Mouse (Mus musculus) embryonic facial prominence, embryonic 14.5 days (tissue): ENCODE results near the gene Cnst. TPM values are rescaled to one million over a fixed set of nuclear protein-coding genes. Genes with fewer than 3 reads are reported as not detected.

Experiments used
- ATAC-seq: fragments of 200-750 bp; cut with Nextera tagmentation; 2 replicates; pipeline ENCODE4 v1.8.0; 2017; ENCODE audit warnings: low read depth, moderate number of reproducible peaks, moderate TSS enrichment
- DNase-seq: peaks from one replicate; pipeline ENCODE4 v3.0.0-alpha.2; 2015; ENCODE audit warnings: low spot score
- H3K27ac ChIP-seq: fragments of 300-500 bp; sonication (generic); replicated peaks from 2 replicates; pipeline ENCODE4 v1.5.1; 2014; ENCODE audit warnings: low read depth, mild to moderate bottlenecking, low read length, moderate library complexity
- H3K27me3 ChIP-seq: fragments of 300-500 bp; sonication (generic); replicated peaks from 2 replicates; pipeline ENCODE4 v1.6.1; 2014; ENCODE audit warnings: low read length; ENCODE audit not compliant: control insufficient read depth, insufficient read depth
- H3K36me3 ChIP-seq: fragments of 300-500 bp; sonication (generic); 2 replicates; pipeline ENCODE4 v1.6.1; 2014; ENCODE audit warnings: low read length, mixed read lengths; ENCODE audit not compliant: control insufficient read depth, insufficient read depth
- H3K4me1 ChIP-seq: fragments of 300-500 bp; sonication (generic); 2 replicates; pipeline ENCODE4 v1.6.1; 2014; ENCODE audit warnings: antibody characterized with exemption, low read length; ENCODE audit not compliant: control insufficient read depth, insufficient read depth
- H3K4me2 ChIP-seq: fragments of 300-500 bp; sonication (generic); 2 replicates; pipeline ENCODE4 v1.6.1; 2014; ENCODE audit warnings: low read depth, mild to moderate bottlenecking, low read length, moderate library complexity, mixed read lengths
- H3K4me3 ChIP-seq: fragments of 300-500 bp; sonication (generic); 2 replicates; pipeline ENCODE4 v1.5.1; 2014; ENCODE audit warnings: low read depth, mild to moderate bottlenecking, low read length
- H3K9ac ChIP-seq: fragments of 300-500 bp; sonication (generic); 2 replicates; pipeline ENCODE4 v1.6.1; 2014; ENCODE audit warnings: low read depth, mild to moderate bottlenecking, low read length, moderate library complexity, mixed read lengths
- H3K9me3 ChIP-seq: fragments of 300-500 bp; sonication (generic); 2 replicates; pipeline ENCODE4 v1.6.1; 2016; ENCODE audit warnings: low read length; ENCODE audit not compliant: control insufficient read depth
- WGBS: fragments of 180-500 bp; shearing (Covaris S2); extraction: QIAGEN DNeasy Blood & Tissue Kit; methylation state at CpG from one replicate; pipeline ENCODE4 v1.1.7; 2014; 5-methylcytosine and 5-hydroxymethylcytosine counted together
- polyA plus RNA-seq: library from polyadenylated mRNA; unstranded; fragments of >200 nt; fragmentation: Nextera tagmentation; extraction: Ambion mirVana; gene quantifications from 2 replicates; pipeline ENCODE4 v1.2.1, GENCODE M21; 2014

Cnst gene
- polyA plus RNA-seq, 1 experiment from 2014 or later: 15.8 TPM

GRCm38 (mm10) chr1:179548996-179549752, 3.0 kb downstream of the Cnst start:
- Histone ChIP-seq H3K4me3 (no peak overlapping the region), H3K4me2 (no peak overlapping the region), H3K9me3 (no peaks in the 10 kb centered on the region), H3K4me1 (peaks cover 19% of the 10 kb centered on the region), H3K27me3 (no peaks in the 10 kb centered on the region), H3K9ac (no peak overlapping the region), H3K36me3 (no peaks in the 10 kb centered on the region), H3K27ac (no peak overlapping the region)
- no peak for DNase-seq
- no peak for ATAC-seq
- 89% methylated on average over 5 of the region's 5 CpGs for WGBS

- H3K4me3 ChIP-seq: no peak overlapping the region
- 79% methylated on average over 3 of the region's 3 CpGs for WGBS
- H3K9ac ChIP-seq: no peak overlapping the region
- peaks cover 14% of the 10 kb centered on the region for H3K4me1 ChIP-seq
- ATAC-seq (no peak), DNase-seq (no peak)
- no peaks in the 10 kb centered on the region for H3K27me3 ChIP-seq
- no peaks in the 10 kb centered on the region for H3K9me3 ChIP-seq
- no peaks in the 10 kb centered on the region for H3K36me3 ChIP-seq
- H3K27ac ChIP-seq: no peak overlapping the region
- no peak overlapping the region for H3K4me2 ChIP-seq
Measured at GRCm38 (mm10) chr1:179551336-179551735, 5.2 kb downstream of the Cnst start.

GRCm38 (mm10) chr1:179551921-179552320, 5.8 kb downstream of the Cnst start:
- no peak overlapping the region for H3K4me3 ChIP-seq
- H3K27me3 ChIP-seq: no peaks in the 10 kb centered on the region
- ATAC-seq (no peak), DNase-seq (no peak)
- no peak overlapping the region for H3K27ac ChIP-seq
- no peak overlapping the region for H3K4me2 ChIP-seq
- WGBS: 81% methylated on average over 4 of the region's 4 CpGs
- no peaks in the 10 kb centered on the region for H3K9me3 ChIP-seq
- H3K9ac ChIP-seq: no peak overlapping the region
- no peaks in the 10 kb centered on the region for H3K36me3 ChIP-seq
- H3K4me1 ChIP-seq: peaks cover 14% of the 10 kb centered on the region

DNA sequence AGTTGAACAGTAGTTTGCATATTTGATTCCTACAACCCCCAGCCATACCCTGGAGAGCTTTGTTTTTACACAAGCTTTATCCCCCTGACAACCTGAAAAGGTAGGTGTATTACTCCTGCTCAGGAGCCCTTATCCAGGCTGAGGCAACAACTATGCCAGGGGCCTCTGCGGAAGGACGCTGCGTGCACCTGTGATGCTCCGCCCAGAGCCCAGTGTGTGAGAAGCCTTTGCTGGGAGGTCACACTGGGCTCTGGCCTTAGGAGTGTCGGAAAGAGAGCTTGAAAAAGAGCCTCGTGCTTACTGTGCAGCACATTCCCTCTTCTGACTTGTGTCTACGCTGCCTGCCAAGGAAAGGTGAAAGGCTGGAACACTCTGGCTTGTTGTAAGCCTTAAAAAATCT, 6.6 kb downstream of the Cnst start:
- Histone ChIP-seq H3K9ac (no peak overlapping the region), H3K4me1 (peaks cover 8% of the 10 kb centered on the region; the same call in 1 of the 2 replicates), H3K27ac (no peak overlapping the region), H3K36me3 (no peaks in the 10 kb centered on the region), H3K9me3 (no peaks in the 10 kb centered on the region), H3K27me3 (no peaks in the 10 kb centered on the region), H3K4me2 (no peak overlapping the region), H3K4me3 (no peak overlapping the region)
- 48% methylated on average over 7 of the region's 7 CpGs for WGBS
- no peak for DNase-seq
- peak; percentile 60; the same call in 1 of the 2 replicates for ATAC-seq

- no peaks in the 10 kb centered on the region for H3K36me3 ChIP-seq
- no peak overlapping the region for H3K27ac ChIP-seq
- H3K4me3 ChIP-seq: no peak overlapping the region
- H3K9me3 ChIP-seq: no peaks in the 10 kb centered on the region
- 67% methylated on average over 5 of the region's 5 CpGs for WGBS
- no peak overlapping the region for H3K4me2 ChIP-seq
- peaks cover 1% of the 10 kb centered on the region; the same call in 1 of the 2 replicates for H3K4me1 ChIP-seq
- DNase-seq (no peak), ATAC-seq (no peak)
- H3K27me3 ChIP-seq: no peaks in the 10 kb centered on the region
- no peak overlapping the region for H3K9ac ChIP-seq
Measured at GRCm38 (mm10) chr1:179553197-179553948, 7.2 kb downstream of the Cnst start.

DNA sequence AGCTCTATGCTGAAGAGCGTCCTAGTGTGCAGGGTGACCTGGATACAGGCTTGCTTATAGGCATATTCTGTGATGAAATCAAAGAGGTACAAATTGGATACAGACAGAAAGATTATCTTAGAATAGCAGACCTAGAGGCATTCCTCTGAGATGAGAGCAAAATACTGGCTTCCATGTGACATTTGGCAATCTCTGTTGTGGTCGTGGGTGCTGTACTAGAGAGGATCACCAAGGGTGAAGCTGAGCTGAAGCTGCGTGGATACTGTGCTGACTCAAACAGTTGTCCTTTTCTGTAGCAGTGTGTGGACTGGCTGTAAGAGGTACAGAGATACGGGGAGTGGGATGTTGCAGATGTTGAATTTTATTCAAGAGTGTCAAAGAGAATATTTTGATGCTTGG, 7.8 kb downstream of the Cnst start:
- Histone ChIP-seq H3K36me3 (no peaks in the 10 kb centered on the region), H3K27ac (no peak overlapping the region), H3K9ac (no peak overlapping the region), H3K9me3 (no peaks in the 10 kb centered on the region), H3K4me3 (no peak overlapping the region), H3K4me1 (no peaks in the 10 kb centered on the region; the same call in 1 of the 2 replicates), H3K4me2 (no peak overlapping the region), H3K27me3 (no peaks in the 10 kb centered on the region)
- no peak for DNase-seq
- WGBS: 65% methylated on average over 4 of the region's 4 CpGs
- no peak for ATAC-seq

GRCm38 (mm10) chr1:179556921-179557320, 10.8 kb downstream of the Cnst start:
- 84% methylated on average over 3 of the region's 3 CpGs for WGBS
- H3K4me3 ChIP-seq: no peak overlapping the region
- no peak overlapping the region for H3K4me2 ChIP-seq
- H3K9ac ChIP-seq: no peak overlapping the region
- DNase-seq (no peak), ATAC-seq (no peak)
- no peaks in the 10 kb centered on the region for H3K27me3 ChIP-seq
- H3K9me3 ChIP-seq: no peaks in the 10 kb centered on the region
- H3K27ac ChIP-seq: no peak overlapping the region
- no peaks in the 10 kb centered on the region; the same call in 1 of the 2 replicates for H3K4me1 ChIP-seq
- H3K36me3 ChIP-seq: no peaks in the 10 kb centered on the region

- no peak overlapping the region for H3K9ac ChIP-seq
- no peak for ATAC-seq
- no peak overlapping the region for H3K4me2 ChIP-seq
- peak; percentile 69 for DNase-seq
- peaks cover 5% of the 10 kb centered on the region; the same call in 1 of the 2 replicates for H3K4me1 ChIP-seq
- H3K27ac ChIP-seq: no peak overlapping the region; the same call in 1 of the 2 replicates
- H3K9me3 ChIP-seq: no peaks in the 10 kb centered on the region
- 51% methylated on average over 11 of the region's 11 CpGs for WGBS
- H3K36me3 ChIP-seq: no peaks in the 10 kb centered on the region
- H3K4me3 ChIP-seq: no peak overlapping the region
- H3K27me3 ChIP-seq: no peaks in the 10 kb centered on the region
Measured at GRCm38 (mm10) chr1:179559446-179560194, 13.4 kb downstream of the Cnst start.
